Mouse (Mus musculus) hindbrain, embryonic 11.5 days (tissue): Measurements from ENCODE around the gene Tmod4. TPM values are rescaled to one million over a fixed set of nuclear protein-coding genes. Genes with fewer than 3 reads are reported as not detected.

ENCODE experiments used
- ATAC-seq: fragments of 200-750 bp; cut with Nextera tagmentation; 2 replicates; pipeline ENCODE4 v1.8.0; 2017; ENCODE audit warnings: mild to moderate bottlenecking, moderate TSS enrichment, moderate library complexity; ENCODE audit not compliant: low FRiP score
- DNase-seq: peaks from one replicate; pipeline ENCODE4 v3.0.0-alpha.2; 2015; ENCODE audit warnings: low spot score
- H3K27ac ChIP-seq: fragments of 300-500 bp; sonication (generic); 2 replicates; pipeline ENCODE4 v1.5.1; 2014; ENCODE audit warnings: mild to moderate bottlenecking, low read depth, low read length
- H3K27me3 ChIP-seq: fragments of 300-500 bp; sonication (generic); 2 replicates; pipeline ENCODE4 v1.6.1; 2014; ENCODE audit warnings: mild to moderate bottlenecking, low read length, moderate library complexity, mixed read lengths; ENCODE audit not compliant: control insufficient read depth, insufficient read depth
- H3K36me3 ChIP-seq: fragments of 300-500 bp; sonication (generic); 2 replicates; pipeline ENCODE4 v1.6.1; 2014; ENCODE audit warnings: mild to moderate bottlenecking, low read length, moderate library complexity, mixed read lengths; ENCODE audit not compliant: control insufficient read depth, insufficient read depth
- H3K4me1 ChIP-seq: fragments of 300-500 bp; sonication (generic); replicated peaks from 2 replicates; pipeline ENCODE4 v1.6.1; 2014; ENCODE audit warnings: low read length, mixed read lengths; ENCODE audit not compliant: control insufficient read depth, insufficient read depth
- H3K4me2 ChIP-seq: fragments of 300-500 bp; sonication (generic); replicated peaks from 2 replicates; pipeline ENCODE4 v1.6.1; 2014; ENCODE audit warnings: mild to moderate bottlenecking, low read depth, low read length
- H3K4me3 ChIP-seq: fragments of 300-500 bp; sonication (generic); 2 replicates; pipeline ENCODE4 v1.5.1; 2014; ENCODE audit warnings: low read depth, low read length
- H3K9ac ChIP-seq: fragments of 300-500 bp; sonication (generic); 2 replicates; pipeline ENCODE4 v1.6.1; 2014; ENCODE audit warnings: low read depth, low read length
- H3K9me3 ChIP-seq: fragments of 300-500 bp; sonication (generic); 2 replicates; pipeline ENCODE4 v1.6.1; 2016; ENCODE audit warnings: low read length; ENCODE audit not compliant: control insufficient read depth
- WGBS: fragments of 180-500 bp; shearing (Covaris S2); extraction: QIAGEN DNeasy Blood & Tissue Kit; methylation state at CpG from one replicate; pipeline ENCODE4 v1.1.7; 2014; 5-methylcytosine and 5-hydroxymethylcytosine counted together
- polyA plus RNA-seq: library from polyadenylated mRNA; unstranded; fragments of >200 nt; fragmentation: Nextera tagmentation; extraction: Ambion mirVana; gene quantifications from 2 replicates; pipeline ENCODE4 v1.2.1, GENCODE M21; 2014

Tmod4 gene
- polyA plus RNA-seq, 1 experiment from 2014 or later: 1.1 TPM

DNA sequence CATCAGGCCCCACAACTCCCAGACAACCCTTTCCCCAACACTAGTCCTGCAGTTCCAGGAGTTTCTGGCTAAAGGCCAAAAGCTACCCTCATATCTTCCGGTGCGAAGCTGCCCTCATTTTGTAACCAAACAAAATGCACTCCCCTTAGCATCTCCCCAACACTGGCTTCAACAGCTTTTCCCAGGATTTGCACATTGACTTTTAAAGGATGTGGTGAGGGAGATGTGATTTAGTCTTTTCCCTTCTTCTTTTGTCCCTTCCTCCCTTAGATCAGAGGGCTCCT lies 38.0 kb downstream of the Tmod4 start:
- WGBS: 48% methylated on average over 2 of the region's 2 CpGs
- H3K27ac ChIP-seq: 0 out of 2 replicates have a peak overlapping the region, but pooled peaks have one; percentile 8
- peaks cover 2% of the 10 kb centered on the region; the same call in 1 of the 2 replicates for H3K27me3 ChIP-seq
- H3K9me3 ChIP-seq: no peaks in the 10 kb centered on the region
- H3K4me3 ChIP-seq: peak overlapping the region; percentile 85
- DNase-seq (no peak), ATAC-seq (no peak)
- H3K36me3 ChIP-seq: no peaks in the 10 kb centered on the region
- H3K4me2 ChIP-seq: peak overlapping the region; percentile 70
- peaks cover 14% of the 10 kb centered on the region for H3K4me1 ChIP-seq
- peak overlapping the region; percentile 82 for H3K9ac ChIP-seq

GRCm38 (mm10) chr3:95163419-95164255 lies 39.4 kb downstream of the Tmod4 start:
- Histone ChIP-seq H3K36me3 (0 out of 2 replicates have a peak, but pooled peaks cover 2% of the 10 kb centered on the region), H3K9me3 (no peaks in the 10 kb centered on the region), H3K4me3 (peak overlapping the region; percentile 85), H3K4me1 (peaks cover 14% of the 10 kb centered on the region), H3K9ac (peak overlapping the region; percentile 28; the same call in 1 of the 2 replicates), H3K27me3 (peaks cover 2% of the 10 kb centered on the region; the same call in 1 of the 2 replicates), H3K27ac (no peak overlapping the region), H3K4me2 (peak overlapping the region; percentile 70)
- DNase-seq (no peak), ATAC-seq (no peak)
- WGBS: 55% methylated on average over 11 of the region's 11 CpGs

DNA sequence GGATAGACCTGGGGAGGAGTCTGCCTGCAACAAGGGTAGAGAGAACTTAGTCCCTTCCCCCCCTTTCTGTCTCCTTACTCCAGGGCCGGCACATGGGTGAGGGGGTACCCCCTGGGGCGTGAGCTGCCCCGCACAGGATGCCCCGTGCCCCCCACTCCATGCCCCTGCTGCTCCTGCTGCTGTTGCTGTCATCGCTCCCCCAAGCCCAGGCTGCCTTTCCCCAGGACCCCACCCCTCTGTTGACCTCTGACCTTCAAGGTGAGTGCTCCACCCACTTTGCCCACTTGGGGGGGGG lies 39.9 kb downstream of the Tmod4 start:
- Histone ChIP-seq H3K4me2 (peak overlapping the region; percentile 70), H3K9me3 (no peaks in the 10 kb centered on the region), H3K9ac (no peak overlapping the region), H3K27ac (no peak overlapping the region), H3K36me3 (peaks cover 2% of the 10 kb centered on the region; the same call in 1 of the 2 replicates), H3K4me3 (no peak overlapping the region), H3K4me1 (peaks cover 14% of the 10 kb centered on the region), H3K27me3 (no peaks in the 10 kb centered on the region; the same call in 1 of the 2 replicates)
- ATAC-seq: no peak
- 50% methylated on average over 4 of the region's 5 CpGs for WGBS
- DNase-seq: no peak

GRCm38 (mm10) chr3:95164840-95165239 lies 40.6 kb downstream of the Tmod4 start:
- WGBS: 85% methylated on average over 5 of the region's 5 CpGs
- H3K4me1 ChIP-seq: peaks cover 9% of the 10 kb centered on the region
- peaks cover 2% of the 10 kb centered on the region; the same call in 1 of the 2 replicates for H3K36me3 ChIP-seq
- H3K4me3 ChIP-seq: no peak overlapping the region
- H3K27ac ChIP-seq: no peak overlapping the region
- H3K9me3 ChIP-seq: no peaks in the 10 kb centered on the region
- ATAC-seq: no peak
- no peak for DNase-seq
- no peak overlapping the region for H3K9ac ChIP-seq
- peaks cover 4% of the 10 kb centered on the region for H3K27me3 ChIP-seq
- no peak overlapping the region for H3K4me2 ChIP-seq

DNA sequence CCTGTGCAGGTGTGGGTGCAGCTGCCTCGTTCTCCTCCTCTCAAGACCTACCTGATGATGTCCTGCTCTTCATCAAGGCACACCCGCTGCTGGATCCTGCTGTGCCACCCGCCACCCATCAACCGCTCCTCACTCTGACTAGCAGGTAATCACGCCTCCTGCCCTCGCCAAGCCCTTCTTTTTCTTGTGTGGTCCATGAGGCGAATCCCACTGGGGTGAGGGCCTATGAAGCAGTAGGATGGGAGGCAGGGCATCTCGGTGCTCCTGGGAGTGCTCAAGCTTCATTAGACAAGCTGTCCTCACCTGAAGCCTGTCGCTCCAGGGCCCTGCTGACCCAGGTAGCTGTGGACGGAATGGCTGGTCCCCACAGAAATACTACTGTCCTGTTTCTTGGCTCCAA lies 45.7 kb downstream of the Tmod4 start:
- H3K27ac ChIP-seq: no peak overlapping the region
- DNase-seq (no peak), ATAC-seq (no peak)
- peaks cover 2% of the 10 kb centered on the region; the same call in 1 of the 2 replicates for H3K4me1 ChIP-seq
- H3K9ac ChIP-seq: no peak overlapping the region
- peaks cover 17% of the 10 kb centered on the region for H3K36me3 ChIP-seq
- peaks cover 43% of the 10 kb centered on the region for H3K27me3 ChIP-seq
- WGBS: 89% methylated on average over 10 of the region's 10 CpGs
- no peak overlapping the region for H3K4me3 ChIP-seq
- H3K4me2 ChIP-seq: no peak overlapping the region
- H3K9me3 ChIP-seq: no peaks in the 10 kb centered on the region

- peaks cover 2% of the 10 kb centered on the region; the same call in 1 of the 2 replicates for H3K4me1 ChIP-seq
- 92% methylated on average over 6 of the region's 6 CpGs for WGBS
- no peak for DNase-seq
- no peak overlapping the region for H3K9ac ChIP-seq
- no peak overlapping the region for H3K4me2 ChIP-seq
- H3K27me3 ChIP-seq: peaks cover 43% of the 10 kb centered on the region
- no peak overlapping the region for H3K27ac ChIP-seq
- no peak overlapping the region for H3K4me3 ChIP-seq
- ATAC-seq: no peak
- H3K36me3 ChIP-seq: peaks cover 17% of the 10 kb centered on the region
- H3K9me3 ChIP-seq: no peaks in the 10 kb centered on the region
Observed at GRCm38 (mm10) chr3:95171105-95171504, 46.8 kb downstream of the Tmod4 start.

DNA sequence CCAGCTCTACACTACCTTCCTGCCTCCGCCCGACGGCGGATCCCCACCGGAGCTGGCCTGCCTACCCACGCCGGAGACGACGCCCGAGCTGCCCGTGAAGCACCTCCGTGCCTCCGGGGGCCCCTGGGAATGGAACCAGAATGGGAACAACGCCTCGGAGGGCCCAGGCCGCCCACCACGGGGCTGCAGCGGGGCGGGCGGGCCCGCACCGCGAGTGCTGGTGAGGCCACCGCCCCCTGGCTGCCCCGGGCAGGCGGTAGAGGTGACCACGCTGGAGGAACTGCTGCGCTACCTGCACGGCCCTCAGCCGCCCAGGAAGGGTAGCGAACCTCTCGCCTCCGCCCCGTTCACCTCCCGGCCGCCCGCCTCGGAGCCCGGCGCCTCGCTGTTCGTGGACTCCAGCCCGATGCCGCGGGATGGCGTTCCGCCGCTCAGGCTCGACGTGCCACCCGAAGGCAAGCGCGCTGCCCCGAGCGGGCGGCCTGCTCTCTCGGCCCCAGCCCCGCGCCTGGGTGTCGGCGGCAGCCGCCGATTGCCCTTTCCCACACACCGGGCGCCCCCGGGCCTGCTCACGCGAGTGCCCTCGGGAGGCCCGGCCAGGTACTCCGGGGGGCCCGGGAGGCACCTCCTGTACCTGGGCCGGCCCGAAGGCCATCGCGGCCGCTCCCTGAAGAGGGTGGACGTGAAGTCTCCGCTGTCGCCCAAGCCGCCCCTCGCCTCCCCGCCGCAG lies 48.4 kb downstream of the Tmod4 start:
- Histone ChIP-seq H3K4me2 (peak overlapping the region; percentile 19; the same call in 1 of the 2 replicates), H3K27me3 (peaks cover 43% of the 10 kb centered on the region), H3K36me3 (peaks cover 17% of the 10 kb centered on the region), H3K9ac (peak overlapping the region; percentile 21; the same call in 1 of the 2 replicates), H3K4me1 (peaks cover 2% of the 10 kb centered on the region; the same call in 1 of the 2 replicates), H3K27ac (no peak overlapping the region), H3K4me3 (peak overlapping the region; percentile 19), H3K9me3 (no peaks in the 10 kb centered on the region)
- DNase-seq (peak; percentile 61), ATAC-seq (no peak)
- WGBS: 13% methylated on average over 60 of the region's 84 CpGs

DNA sequence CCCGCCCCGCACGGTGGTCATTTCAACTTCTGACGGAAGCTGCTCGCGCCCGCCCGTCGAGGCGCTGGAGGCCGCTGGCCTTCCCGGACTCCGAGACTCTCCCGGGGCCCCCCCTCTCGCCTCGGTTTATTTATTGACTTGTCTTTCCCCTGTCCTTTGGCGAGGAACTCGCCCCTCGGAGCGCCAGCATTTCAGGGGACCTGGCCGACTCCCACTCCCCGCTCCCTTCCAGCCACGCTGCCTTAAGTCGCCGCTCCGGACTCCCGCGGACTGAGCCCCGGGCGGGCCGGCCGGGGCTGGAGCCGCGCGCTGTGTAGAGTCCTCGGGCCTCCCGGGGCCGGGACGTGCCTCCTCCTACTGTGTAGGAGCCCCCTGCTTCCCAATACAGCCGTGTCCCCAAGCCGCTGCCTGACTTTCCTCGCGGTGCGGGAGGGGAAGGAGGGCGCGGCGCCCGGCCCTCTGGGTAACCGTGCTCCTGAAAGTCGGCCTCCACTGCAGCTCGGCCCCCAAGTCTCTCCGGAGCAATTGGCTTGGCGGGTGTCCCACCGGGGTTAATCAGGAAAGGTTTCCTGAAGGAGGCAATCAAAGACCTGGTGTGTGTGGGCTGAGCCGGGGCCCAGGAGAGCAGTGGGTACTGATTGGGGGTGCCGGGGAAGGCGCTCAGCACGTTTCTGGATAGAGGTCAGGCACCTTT lies 49.1 kb downstream of the Tmod4 start:
- Histone ChIP-seq H3K27me3 (peaks cover 43% of the 10 kb centered on the region), H3K4me1 (peaks cover 2% of the 10 kb centered on the region; the same call in 1 of the 2 replicates), H3K4me3 (peak overlapping the region; percentile 19), H3K9ac (peak overlapping the region; percentile 12; the same call in 1 of the 2 replicates), H3K27ac (no peak overlapping the region), H3K36me3 (peaks cover 14% of the 10 kb centered on the region), H3K9me3 (no peaks in the 10 kb centered on the region), H3K4me2 (peak overlapping the region; percentile 19; the same call in 1 of the 2 replicates)
- WGBS: 4% methylated on average over 58 of the region's 58 CpGs
- no peak for DNase-seq
- peak; percentile 14; the same call in 1 of the 2 replicates for ATAC-seq
